Mouse (Mus musculus) midbrain, embryonic 16.5 days (tissue): ENCODE data around the gene Kcna7. TPM values are rescaled to one million over a fixed set of nuclear protein-coding genes. Genes with fewer than 3 reads are reported as not detected.

ENCODE experiments used
- ATAC-seq: fragments of 200-750 bp; cut with Nextera tagmentation; 2 replicates; pipeline ENCODE4 v1.8.0; 2017; ENCODE audit warnings: moderate TSS enrichment
- H3K27ac ChIP-seq: fragments of 300-500 bp; sonication (generic); 2 replicates; pipeline ENCODE4 v1.5.1; 2014; ENCODE audit warnings: mild to moderate bottlenecking, low read length, mixed read lengths
- H3K27me3 ChIP-seq: fragments of 300-500 bp; sonication (generic); 2 replicates; pipeline ENCODE4 v1.6.1; 2014; ENCODE audit warnings: low read depth, low read length, mixed read lengths; ENCODE audit not compliant: control insufficient read depth, insufficient read depth
- H3K36me3 ChIP-seq: fragments of 300-500 bp; sonication (generic); 2 replicates; pipeline ENCODE4 v1.6.1; 2014; ENCODE audit warnings: mild to moderate bottlenecking, low read length, moderate library complexity, mixed read lengths; ENCODE audit not compliant: control insufficient read depth, insufficient read depth
- H3K4me1 ChIP-seq: fragments of 300-500 bp; sonication (generic); 2 replicates; pipeline ENCODE4 v1.6.1; 2014; ENCODE audit warnings: mild to moderate bottlenecking, low read length, mixed read lengths; ENCODE audit not compliant: control insufficient read depth, insufficient read depth
- H3K4me2 ChIP-seq: fragments of 300-500 bp; sonication (generic); 2 replicates; pipeline ENCODE4 v1.6.1; 2014; ENCODE audit warnings: mild to moderate bottlenecking, low read length, mixed read lengths
- H3K4me3 ChIP-seq: fragments of 300-500 bp; sonication (generic); 2 replicates; pipeline ENCODE4 v1.5.1; 2014; ENCODE audit warnings: low read depth, mild to moderate bottlenecking, low read length, moderate library complexity, mixed read lengths
- H3K9ac ChIP-seq: fragments of 300-500 bp; sonication (generic); 2 replicates; pipeline ENCODE4 v1.6.1; 2014; ENCODE audit warnings: low read depth, low read length, mixed read lengths
- H3K9me3 ChIP-seq: fragments of 300-500 bp; sonication (generic); replicated peaks from 2 replicates; pipeline ENCODE4 v1.6.1; 2014; ENCODE audit warnings: mild to moderate bottlenecking, low read length, mixed read lengths; ENCODE audit not compliant: control insufficient read depth, poor library complexity, severe bottlenecking
- WGBS: fragments of 180-500 bp; shearing (Covaris S2); extraction: QIAGEN DNeasy Blood & Tissue Kit; methylation state at CpG from one replicate; pipeline ENCODE4 v1.1.7; 2014; 5-methylcytosine and 5-hydroxymethylcytosine counted together
- polyA plus RNA-seq: library from polyadenylated mRNA; unstranded; fragments of >200 nt; fragmentation: Nextera tagmentation; extraction: Ambion mirVana; gene quantifications from 2 replicates; pipeline ENCODE4 v1.2.1, GENCODE M21; 2015

Kcna7 gene
- polyA plus RNA-seq, 1 experiment from 2014 or later, result not detected

GRCm38 (mm10) chr7:45414740-45415224 is 9.3 kb downstream of the Kcna7 start:
- H3K27me3 ChIP-seq, result peaks cover 91% of the 10 kb centered on the region
- H3K4me1 ChIP-seq, result peaks cover 7% of the 10 kb centered on the region
- H3K4me3 ChIP-seq, result no peak overlapping the region
- H3K9ac ChIP-seq, result no peak overlapping the region
- H3K4me2 ChIP-seq, result no peak overlapping the region
- H3K36me3 ChIP-seq, result no peaks in the 10 kb centered on the region
- no peaks in the 10 kb centered on the region for H3K9me3 ChIP-seq
- 42% methylated on average over 12 of the region's 12 CpGs for WGBS
- no peak for ATAC-seq
- H3K27ac ChIP-seq, result no peak overlapping the region

GRCm38 (mm10) chr7:45415636-45416035 is 10.2 kb downstream of the Kcna7 start:
- Histone ChIP-seq H3K9ac (no peak overlapping the region), H3K36me3 (no peaks in the 10 kb centered on the region; the same call in 1 of the 2 replicates), H3K4me1 (peaks cover 7% of the 10 kb centered on the region)

GRCm38 (mm10) chr7:45417962-45418492 is 12.6 kb downstream of the Kcna7 start:
- Histone ChIP-seq H3K36me3 (peaks cover 18% of the 10 kb centered on the region), H3K27me3 (peaks cover 78% of the 10 kb centered on the region), H3K27ac (no peak overlapping the region), H3K9me3 (no peaks in the 10 kb centered on the region), H3K9ac (no peak overlapping the region), H3K4me2 (no peak overlapping the region), H3K4me1 (peaks cover 7% of the 10 kb centered on the region), H3K4me3 (no peak overlapping the region)
- WGBS, result 14% methylated on average over 13 of the region's 13 CpGs
- ATAC-seq, result no peak

More at GRCm38 (mm10) chr7:45415636-45416035, 10.2 kb downstream of the Kcna7 start:
- Histone ChIP-seq H3K27me3 (peaks cover 91% of the 10 kb centered on the region), H3K4me3 (no peak overlapping the region), H3K27ac (no peak overlapping the region), H3K4me2 (peak overlapping the region; percentile 33), H3K9me3 (no peaks in the 10 kb centered on the region)
- 14% methylated on average over 37 of the region's 37 CpGs for WGBS
- ATAC-seq, result no peak

GRCm38 (mm10) chr7:45419859-45420614 is 14.6 kb downstream of the Kcna7 start:
- Histone ChIP-seq H3K27ac (no peak overlapping the region), H3K9ac (no peak overlapping the region), H3K36me3 (peaks cover 36% of the 10 kb centered on the region), H3K4me1 (no peaks in the 10 kb centered on the region), H3K27me3 (peaks cover 58% of the 10 kb centered on the region), H3K4me3 (no peak overlapping the region), H3K4me2 (no peak overlapping the region), H3K9me3 (no peaks in the 10 kb centered on the region)
- WGBS, result 13% methylated on average over 27 of the region's 27 CpGs
- no peak for ATAC-seq

GRCm38 (mm10) chr7:45420615-45420919 is 15.1 kb downstream of the Kcna7 start, which contains the start of gene Lhb:
TSS of gene Lhb (plus strand) at chr7:45420820.
- ATAC-seq, result no peak
- Histone ChIP-seq H3K36me3 (peaks cover 40% of the 10 kb centered on the region), H3K27me3 (peaks cover 53% of the 10 kb centered on the region), H3K4me3 (no peak within 1 kb of the TSS), H3K4me2 (no peak within 1 kb of the TSS), H3K4me1 (no peaks in the 10 kb centered on the region), H3K9me3 (no peaks in the 10 kb centered on the region), H3K9ac (no peak within 1 kb of the TSS), H3K27ac (no peak within 1 kb of the TSS)
- WGBS, result 49% methylated on average over 6 of the region's 6 CpGs

GRCm38 (mm10) chr7:45421194-45421593 is 15.7 kb downstream of the Kcna7 start:
- Histone ChIP-seq H3K27me3 (peaks cover 46% of the 10 kb centered on the region), H3K9me3 (no peaks in the 10 kb centered on the region), H3K4me1 (no peaks in the 10 kb centered on the region), H3K9ac (no peak overlapping the region), H3K4me2 (no peak overlapping the region), H3K4me3 (no peak overlapping the region), H3K36me3 (peaks cover 40% of the 10 kb centered on the region), H3K27ac (no peak overlapping the region)
- ATAC-seq, result no peak
- WGBS, result 94% methylated on average over 14 of the region's 14 CpGs

GRCm38 (mm10) chr7:45426556-45426955 is 21.1 kb downstream of the Kcna7 start:
- H3K36me3 ChIP-seq, result peaks cover 58% of the 10 kb centered on the region
- no peak overlapping the region for H3K4me3 ChIP-seq
- H3K27me3 ChIP-seq, result no peaks in the 10 kb centered on the region
- no peak overlapping the region for H3K4me2 ChIP-seq
- no peak overlapping the region for H3K27ac ChIP-seq
- WGBS, result 96% methylated on average over 8 of the region's 8 CpGs
- ATAC-seq, result no peak
- H3K4me1 ChIP-seq, result no peaks in the 10 kb centered on the region
- no peak overlapping the region for H3K9ac ChIP-seq
- no peaks in the 10 kb centered on the region for H3K9me3 ChIP-seq

GRCm38 (mm10) chr7:45433835-45434202 is 28.4 kb downstream of the Kcna7 start:
- Histone ChIP-seq H3K9ac (peak overlapping the region; percentile 85), H3K4me2 (peak overlapping the region; percentile 90), H3K4me1 (peaks cover 30% of the 10 kb centered on the region), H3K27me3 (no peaks in the 10 kb centered on the region), H3K9me3 (no peaks in the 10 kb centered on the region), H3K27ac (peak overlapping the region; percentile 87), H3K36me3 (peaks cover 10% of the 10 kb centered on the region; the same call in 1 of the 2 replicates), H3K4me3 (peak overlapping the region; percentile 87)
- 2% methylated on average over 7 of the region's 7 CpGs for WGBS
- ATAC-seq, result no peak; the same call in none of the 2 replicates
